Mouse (Mus musculus) ZHBTc4 (cell line): ENCODE measurements around the gene Chd3.
A peak's percentile ranks its signal among the peaks of the same experiment; 100 is the strongest.

Source experiments
- DNase-seq: peaks from one replicate; pipeline ENCODE4 v3.0.0-alpha.2; 2011; ENCODE audit warnings: low read depth, low spot score

Gene Chd3

DNA sequence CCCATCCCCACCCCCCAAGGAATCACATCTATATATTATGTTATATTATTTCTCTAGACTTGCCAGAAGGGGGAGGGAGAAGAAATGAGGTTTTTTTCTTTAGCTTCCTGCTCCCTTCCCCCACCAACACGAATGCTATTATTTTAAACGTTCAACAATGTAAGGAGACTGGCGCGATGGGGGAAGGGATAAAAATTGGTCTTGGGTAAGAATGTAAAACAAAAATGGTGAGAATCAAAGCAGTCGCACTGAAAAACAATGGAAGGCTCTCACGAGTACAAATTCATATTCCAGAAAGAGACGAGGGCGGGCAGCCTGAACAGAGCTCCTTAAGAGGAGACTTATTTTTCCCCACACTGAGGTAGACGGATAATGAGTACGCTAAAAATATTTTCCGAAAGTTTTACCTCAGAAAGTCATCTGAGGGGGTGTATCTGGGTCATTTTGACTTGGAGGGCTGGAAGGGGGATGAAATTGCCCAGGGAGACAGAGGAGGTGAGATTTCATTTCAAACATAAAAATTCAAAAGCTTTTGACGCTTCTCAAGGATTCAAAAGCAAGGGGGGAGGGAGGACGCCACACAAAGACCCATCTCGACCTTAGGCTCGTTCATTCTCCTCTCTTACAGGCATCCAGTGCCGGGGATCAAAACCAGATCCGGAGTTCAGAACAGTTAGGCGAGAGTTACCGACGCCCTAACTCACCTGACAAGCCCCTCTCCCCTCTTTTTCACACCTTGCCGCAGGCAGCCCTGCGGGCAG, 2.2 kb downstream of the Chd3 start:
- no peak for DNase-seq

DNA sequence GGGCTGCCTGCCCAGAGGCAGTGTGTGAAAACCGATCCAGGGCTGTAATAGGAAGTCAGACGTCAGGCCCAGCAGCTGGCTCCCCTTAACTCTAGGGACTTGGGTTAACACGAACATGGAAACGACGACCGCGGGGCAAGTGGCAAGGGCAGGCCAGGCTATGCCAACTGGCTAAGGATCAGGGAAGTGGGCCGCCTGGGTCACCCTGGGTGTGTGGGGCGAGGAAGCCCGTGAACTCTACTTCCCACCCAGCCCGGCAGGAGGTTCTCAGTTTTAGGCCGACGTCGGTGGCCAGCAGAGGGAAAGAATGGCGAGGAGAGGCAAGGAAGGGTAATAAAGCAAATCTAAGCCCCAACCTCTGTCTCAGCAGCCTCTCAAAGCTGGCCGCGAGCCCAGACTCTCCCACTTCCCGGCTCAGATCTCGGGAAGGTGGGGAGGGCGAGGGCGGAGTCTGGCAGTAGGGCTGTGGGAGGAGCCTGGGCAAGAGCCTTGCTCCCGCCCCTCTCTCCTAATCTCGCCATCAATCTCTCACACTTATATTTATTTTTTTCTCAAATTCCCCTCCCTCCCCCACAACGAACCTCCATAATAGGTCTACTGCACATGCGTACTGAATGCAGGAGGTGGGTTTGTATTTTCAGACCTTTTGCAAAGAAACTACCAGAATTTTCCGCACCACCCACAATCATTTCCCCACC, 2.9 kb downstream of the Chd3 start:
- DNase-seq, result peak; percentile 87

DNA sequence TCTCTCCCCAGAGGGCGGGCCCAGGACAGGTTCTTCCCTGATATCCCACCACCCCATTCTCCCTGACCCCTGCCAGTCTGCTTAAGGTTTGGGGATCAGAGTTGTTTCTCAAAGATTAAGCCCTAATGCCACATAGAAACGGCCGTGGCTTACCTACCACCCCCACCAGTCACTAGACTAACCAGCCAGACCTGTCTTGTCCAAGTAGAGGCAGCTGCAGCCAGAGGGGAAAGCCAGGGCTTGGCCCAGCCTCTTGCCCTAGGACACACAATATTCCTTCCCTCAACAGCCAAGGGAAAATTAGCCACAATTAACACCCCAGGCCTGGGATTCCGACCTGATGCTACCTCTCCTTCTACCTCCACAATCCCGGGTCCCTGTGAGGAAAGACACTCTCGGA, 3.5 kb downstream of the Chd3 start:
- no peak for DNase-seq

DNA sequence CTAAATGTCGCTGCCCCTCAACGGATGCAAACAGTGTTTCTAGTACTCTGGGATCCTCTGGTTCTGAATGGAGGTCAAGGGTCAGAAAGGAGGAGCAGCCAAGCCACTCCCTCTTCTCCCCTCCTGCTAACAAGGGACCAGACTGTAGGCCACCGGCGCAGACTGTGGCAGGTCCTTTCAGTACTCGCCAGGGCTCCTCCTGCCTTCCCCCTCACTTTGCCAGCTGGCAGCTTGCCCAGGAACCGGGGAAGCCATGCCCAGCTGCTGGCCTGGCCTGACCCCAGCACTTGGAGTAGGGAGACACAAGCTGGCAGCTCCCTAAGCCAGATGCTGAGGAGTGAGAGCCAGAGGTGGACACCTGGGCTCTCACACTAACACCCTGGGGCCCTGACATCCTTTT, 4.3 kb downstream of the Chd3 start:
- DNase-seq, result no peak

DNA sequence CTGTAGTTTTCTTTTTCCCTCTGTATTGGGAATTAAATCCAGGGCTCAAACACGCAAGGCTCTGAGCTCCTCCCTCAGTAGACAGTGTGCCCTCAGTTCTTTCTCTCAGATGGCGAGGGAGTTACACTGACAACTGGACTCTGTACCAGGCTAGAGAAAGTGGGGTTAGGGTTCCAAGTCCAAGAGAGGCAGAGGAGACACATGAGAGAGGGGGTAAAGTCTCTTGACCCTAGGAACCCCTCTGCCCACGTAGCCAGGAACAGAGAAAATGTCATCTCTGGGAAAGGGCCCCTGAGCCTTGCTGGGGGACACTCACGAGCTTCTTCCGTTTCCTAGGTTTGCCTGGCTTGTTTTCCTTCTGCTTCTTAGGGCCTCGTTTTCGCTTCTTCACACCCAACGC, 4.8 kb downstream of the Chd3 start:
- no peak for DNase-seq

DNA sequence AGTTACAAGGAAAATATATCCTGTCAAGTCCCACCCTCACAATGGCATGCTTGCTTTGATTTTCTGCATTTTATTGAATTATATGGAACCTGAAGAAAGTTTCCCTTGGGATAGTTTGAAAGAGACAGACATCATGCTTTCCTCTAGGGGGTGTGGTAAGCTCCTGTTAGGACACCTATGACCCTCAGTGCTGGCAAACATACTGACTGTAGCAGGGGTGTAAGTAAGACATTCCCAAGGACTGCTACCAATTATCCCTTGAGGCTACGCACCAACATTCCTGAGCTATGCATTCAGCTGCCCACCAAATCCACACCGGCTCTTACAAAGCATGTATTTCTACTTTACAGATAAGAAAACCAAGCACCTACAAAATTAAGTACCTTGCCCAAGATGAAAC, 6.7 kb downstream of the Chd3 start:
- no peak for DNase-seq

DNA sequence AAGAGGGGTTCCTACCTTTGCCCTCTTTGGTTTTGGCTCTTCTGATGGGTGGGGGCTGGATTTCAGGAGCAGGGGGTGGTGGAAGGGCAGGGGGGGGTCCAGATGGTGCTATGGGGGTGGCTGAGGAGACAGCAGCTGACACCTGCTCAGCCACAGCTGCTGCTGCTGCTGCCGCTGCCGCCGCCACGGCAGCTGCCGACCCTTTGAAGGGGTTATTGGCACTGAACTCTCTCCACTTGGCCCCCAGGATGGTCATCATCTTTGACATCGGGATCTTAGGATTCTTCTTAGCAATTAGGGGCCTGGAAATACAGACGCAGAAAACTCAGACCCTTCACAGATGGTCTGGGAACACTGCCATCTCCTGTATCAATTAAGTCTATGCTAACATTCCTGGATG, 7.2 kb downstream of the Chd3 start:
- DNase-seq, result no peak

DNA sequence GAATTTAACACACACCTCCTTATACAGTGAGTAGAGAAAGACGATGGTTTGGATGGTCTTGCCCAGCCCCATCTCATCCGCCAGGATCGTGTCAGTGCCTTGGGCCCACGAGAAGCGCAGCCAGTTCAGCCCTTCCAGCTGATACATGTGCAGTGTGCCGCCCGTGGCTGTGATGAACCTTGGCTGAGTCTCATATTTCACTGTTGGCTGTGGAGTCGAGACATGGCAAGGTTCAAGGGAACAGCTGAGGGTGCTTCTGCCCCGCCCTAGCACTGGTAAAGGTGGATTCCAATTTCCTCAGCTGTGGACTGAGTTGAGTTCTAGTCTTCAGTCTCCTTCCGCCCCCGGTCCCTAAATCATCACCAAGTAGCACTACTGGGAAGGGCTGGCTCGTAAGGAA, 11.5 kb downstream of the Chd3 start:
- DNase-seq, result no peak

DNA sequence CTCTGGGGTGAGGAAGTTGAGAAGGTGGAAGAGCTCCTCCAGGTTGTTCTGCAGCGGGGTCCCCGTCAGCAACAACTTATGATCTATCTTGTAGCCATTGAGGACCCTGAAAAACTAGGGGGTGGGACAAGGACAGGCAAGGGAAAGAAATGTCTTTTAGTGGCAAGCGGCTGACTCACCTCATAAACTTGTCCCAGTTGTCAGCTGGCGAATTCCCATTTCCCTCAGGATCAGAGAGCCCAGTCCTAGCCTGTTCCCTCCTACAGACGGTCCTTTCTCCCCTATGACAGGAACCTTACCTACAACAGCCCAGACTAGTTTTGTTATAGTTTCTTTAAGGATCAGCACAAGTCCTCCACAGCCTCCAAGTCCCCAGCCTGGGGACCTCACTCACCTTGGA, 12.7 kb downstream of the Chd3 start:
- DNase-seq, result no peak

DNA sequence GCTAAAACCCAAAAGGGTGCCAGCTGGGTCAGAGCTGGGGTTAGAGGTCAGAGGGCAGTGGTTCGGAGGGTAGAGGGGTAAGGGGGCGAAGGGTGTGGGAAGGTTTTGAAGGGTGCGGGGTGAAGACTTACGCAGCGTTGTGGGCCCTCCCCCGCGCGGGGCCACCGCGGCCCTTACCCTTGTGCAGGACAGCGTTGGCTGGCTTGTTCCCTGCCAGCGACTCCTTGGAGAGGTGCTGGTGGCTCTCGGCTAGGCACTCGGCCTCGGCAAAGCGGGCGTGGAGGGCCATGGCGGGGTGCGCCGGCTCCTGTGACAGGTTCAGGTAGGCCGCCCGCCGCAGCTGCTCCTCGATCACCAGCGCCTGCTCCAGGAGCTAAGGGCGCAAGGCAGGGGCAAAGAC, 22.8 kb downstream of the Chd3 start:
- DNase-seq, result no peak

DNA sequence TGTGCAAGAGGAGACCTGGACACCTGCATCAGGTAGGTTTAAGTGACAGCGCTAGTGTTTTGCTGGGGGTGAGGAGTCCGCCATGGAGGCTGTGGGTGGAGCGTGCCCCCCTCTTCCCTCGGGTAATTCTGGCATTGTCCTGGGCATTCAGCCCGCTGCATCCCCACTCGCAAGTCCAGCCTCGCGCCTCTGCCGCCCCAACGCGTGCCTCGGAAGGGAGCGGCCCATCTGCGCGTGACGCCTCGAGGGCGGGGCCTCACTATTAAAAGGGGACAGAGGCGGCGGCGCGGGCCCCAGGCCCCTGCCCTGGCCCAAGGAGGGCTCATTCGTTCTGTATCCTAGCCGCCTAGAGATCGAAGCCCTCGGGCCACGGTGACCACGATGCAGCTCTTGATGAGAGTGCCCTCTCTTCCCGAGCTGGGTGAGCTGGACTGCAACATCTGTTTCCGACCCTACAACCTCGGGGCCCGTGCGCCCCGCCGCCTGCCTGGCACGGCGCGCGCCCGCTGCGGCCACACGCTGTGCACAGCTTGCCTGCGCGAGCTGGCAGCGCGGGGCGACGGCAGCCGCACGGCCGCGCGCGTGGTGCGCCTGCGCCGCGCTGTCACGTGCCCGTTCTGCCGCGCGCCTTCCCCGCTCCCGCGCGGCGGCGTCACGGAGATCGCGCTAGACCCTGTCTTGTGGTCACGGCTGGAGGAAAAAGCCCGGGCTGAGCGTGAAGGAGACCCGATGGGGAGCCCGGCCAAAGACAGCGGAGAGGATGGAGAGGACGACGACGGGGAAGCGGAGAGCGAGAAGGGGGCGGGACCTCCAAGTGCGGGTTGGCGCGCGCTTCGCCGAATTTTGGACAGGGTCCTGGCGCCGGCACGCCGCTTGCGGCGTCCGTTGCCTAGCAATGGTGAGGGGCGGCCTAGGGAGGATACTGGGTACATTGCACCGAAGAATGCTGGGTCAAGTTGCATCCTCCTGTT, 28.8 kb downstream of the Chd3 start, which contains the start of gene Rnf227:
Rnf227 (plus strand) TSS at position 301 of the 971 bp plus-strand sequence.
- DNase-seq, result peak; percentile 86

DNA sequence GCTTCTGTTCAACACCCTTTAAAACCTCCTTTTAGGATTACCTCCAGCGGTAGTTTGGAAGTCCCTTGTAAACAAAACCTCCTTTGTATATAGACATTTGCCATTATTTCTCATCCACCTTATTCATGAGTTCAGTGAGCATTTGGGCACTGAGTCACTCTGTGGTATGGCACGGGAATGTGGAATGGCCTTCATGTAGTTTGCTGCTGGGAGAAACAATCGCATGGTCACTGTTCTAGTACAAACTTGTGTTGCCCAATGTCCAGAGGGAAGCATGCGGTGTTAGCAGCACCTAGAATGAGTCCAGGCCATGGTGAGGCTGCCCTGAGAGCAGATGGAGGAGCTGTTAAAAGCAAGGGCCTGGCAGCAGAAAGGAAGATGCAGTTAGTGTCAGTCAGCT, 34.4 kb downstream of the Chd3 start:
- DNase-seq, result no peak

DNA sequence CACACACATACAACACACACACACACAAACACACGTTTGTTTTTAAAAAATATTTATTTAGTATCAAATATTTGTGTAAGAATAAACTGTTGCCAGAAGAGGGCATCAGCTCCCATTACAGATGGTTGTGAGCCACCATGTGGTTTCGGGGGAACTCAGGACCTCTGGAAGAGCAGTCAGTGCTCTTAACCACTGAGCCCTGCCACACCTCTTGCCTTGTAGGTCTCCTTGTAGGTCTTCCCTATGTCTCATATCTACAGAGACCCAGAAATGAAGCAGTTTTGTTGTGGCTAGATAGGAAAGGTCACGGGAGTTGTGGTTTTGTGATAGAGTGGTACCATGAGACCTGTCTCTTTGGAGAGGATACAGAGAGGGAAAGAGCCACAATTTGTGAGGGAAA, 35.3 kb downstream of the Chd3 start:
- no peak for DNase-seq

DNA sequence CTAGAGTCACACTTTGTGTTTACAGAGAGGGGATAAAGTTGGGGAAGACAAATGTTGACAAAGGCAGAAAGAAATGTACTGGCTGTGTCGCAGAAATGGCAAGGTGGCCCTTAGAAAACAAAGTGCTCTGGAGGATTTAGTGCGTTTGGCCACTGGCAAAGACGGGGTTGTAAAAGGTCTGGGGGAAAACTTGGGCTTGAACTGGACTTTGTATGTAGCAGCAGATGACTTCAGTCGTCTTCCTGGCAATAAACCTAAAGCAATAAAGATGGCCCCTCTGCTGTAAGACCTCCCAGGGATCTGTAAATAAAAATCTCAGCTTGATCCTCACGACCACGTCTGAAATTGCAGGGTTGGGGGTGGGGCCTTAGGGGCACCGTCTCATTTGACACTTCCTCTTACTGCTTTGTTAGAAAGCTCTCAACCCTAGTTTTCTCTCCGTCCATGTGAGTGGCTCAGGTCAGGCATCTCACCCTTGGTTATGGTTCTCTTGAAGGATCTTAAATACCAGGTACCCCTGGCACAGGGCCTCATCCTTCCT, 36.4 kb downstream of the Chd3 start:
- no peak for DNase-seq

DNA sequence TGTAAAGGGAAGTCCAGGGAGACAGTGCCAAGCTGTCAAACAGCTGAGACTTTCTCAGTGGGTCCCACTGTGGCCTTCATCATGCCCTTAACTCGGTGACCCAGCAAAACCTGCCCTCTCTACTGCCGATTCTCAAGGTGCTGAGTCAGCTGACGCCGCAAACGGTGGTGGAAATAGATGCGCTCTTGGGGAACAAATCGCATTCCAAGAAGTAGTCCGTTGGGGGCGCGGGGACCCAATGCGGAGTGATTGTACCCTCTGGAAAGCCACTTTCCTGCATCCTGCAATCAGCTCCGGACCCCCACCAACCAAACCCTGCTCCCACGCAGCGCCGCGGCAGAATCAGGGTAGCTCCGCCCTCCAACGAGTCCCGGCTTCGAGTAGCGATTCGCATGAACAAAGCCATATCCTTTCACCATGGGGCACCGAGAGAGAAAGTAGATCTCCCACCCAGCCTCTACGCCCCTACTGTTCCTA, 37.2 kb downstream of the Chd3 start:
- DNase-seq, result peak; percentile 69

DNA sequence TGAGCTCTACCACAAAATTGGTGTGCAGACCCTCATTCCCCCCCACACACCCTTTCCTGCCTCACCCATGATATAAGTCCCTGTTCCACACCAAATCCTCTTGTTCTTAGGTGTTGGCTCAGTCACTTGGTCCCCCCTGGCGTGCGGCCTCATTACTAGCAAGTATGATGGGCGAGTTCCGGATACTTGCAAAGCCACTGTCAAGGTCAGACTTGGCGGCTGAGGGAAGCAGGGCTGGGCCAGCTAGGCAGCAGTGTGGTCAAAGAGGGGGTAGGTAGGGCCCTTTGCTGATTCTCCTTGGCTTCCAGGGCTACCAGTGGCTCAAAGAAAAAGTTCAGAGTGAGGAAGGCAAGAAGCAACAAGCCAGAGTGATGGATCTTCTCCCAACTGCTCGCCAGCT, 38.1 kb downstream of the Chd3 start:
- peak; percentile 85 for DNase-seq

DNA sequence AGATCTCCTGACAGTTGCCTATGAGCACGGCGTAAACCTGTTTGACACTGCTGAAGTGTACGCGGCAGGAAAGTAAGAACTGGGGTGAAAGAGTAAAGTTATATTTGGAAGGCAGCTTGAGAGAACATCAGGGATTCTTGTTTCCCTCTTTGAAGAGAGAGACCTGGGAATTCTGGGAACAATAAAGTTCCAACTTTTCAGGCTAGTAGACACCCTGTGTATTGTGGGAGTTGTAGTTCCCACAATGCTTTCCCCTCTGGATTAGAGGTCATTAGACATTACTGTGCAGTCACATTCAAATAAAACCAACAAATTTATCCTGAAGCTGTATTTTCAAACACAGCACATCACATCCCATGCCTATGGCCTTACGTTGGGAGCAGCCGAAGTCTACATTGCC, 40.7 kb downstream of the Chd3 start:
- no peak for DNase-seq

DNA sequence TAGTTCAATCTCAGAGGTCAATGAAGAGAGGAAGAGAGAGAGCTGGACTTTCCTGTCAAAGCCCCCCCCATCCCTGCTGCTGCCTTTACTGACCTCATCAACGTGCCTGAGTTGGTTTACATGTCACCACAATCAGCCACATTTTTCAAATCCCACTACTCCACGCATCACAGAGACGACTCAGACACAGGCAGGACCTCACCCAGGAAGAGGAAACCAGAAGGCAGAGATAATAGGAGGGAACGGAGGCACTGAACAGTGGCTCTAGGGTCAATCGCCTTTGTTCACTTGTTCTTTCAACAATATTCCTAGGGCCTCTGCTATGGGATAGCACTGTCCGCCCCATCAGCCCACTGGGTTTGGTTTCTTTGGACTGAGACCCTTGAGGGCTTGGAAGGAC, 41.6 kb downstream of the Chd3 start:
- DNase-seq, result no peak

DNA sequence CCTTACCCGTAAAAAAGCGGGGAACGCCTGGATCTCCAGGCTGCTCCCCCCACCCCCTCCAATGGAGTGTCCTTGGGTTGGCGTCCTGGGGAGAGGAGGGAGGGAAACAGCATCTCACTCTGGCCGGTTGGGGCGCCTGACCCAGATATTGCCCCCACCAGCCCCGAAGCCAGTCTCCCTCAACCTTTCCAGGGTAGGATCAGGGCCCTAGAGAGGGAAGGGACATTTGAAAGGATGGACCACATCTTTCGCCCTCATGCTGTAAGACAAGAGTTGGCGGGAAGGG, 42.1 kb downstream of the Chd3 start:
- no peak for DNase-seq

DNA sequence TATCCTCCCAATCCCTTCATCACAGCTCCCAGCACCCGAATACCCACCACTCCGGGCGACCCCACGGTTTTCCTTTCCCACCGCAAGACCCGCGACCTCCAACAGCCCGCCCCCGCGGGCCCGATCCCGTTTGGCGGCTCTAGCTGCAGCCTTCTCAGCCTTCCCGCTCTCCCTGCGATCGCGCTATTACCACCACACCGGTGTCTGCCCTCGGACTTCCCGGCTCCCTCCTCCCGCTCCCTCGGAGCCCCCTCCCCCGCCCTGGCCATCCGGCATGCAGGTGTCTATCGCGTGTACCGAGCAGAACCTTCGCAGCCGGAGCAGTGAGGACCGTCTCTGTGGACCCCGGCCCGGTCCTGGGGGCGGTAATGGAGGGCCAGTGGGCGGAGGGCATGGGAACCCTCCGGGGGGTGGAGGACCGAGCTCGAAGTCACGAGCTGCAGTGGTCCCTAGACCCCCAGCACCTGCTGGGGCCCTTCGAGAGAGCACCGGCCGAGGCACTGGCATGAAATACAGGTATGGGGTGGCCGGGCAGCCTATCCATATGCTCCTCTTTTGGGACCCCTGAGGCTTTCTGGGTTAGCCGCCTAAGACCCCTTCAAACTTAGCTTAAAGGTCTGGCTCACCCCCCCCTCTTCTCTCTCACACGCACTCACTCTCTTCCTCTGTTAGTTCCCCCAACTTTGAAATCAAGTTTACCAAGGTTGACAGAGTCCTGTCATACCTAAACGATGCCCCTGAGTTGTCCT, 42.6 kb downstream of the Chd3 start:
- no peak for DNase-seq
